Mouse (Mus musculus) spleen, postnatal 14 days (tissue): ENCODE results near the gene Camkk1.
A peak's percentile ranks its signal among the peaks of the same experiment; 100 is the strongest.

Experiments
- DNase-seq, 2 experiments: peaks; one replicate each; pipeline ENCODE4 v3.0.0; 2021 to 2022; ENCODE audit warnings: low spot score in 2 of 2

The Camkk1 gene

DNA sequence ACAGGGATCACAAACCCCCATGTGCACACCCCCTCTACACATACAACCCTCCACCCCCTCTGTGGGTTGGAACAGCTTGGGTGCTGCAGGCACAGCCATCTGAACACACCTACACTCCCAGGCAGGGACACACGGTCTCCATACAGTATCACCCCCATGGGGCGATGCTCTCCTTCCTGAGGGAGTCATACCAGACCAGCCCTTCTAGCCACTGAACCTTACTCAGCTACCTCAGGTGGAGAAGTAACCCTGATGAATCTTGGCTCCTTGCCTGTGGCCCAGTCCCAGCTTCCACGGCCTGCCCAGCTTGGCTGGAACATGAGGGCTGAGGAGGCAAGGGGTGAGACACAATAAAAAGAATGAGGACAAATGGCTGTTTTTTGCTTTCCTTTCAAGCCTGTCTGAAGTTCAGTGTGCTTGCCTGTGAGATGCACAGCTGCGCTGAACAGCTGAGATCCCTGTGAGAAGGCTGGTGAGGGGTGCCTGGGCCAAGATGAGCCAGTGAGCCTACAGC is 3.9 kb upstream of the Camkk1 start:
- no peak for DNase-seq

DNA sequence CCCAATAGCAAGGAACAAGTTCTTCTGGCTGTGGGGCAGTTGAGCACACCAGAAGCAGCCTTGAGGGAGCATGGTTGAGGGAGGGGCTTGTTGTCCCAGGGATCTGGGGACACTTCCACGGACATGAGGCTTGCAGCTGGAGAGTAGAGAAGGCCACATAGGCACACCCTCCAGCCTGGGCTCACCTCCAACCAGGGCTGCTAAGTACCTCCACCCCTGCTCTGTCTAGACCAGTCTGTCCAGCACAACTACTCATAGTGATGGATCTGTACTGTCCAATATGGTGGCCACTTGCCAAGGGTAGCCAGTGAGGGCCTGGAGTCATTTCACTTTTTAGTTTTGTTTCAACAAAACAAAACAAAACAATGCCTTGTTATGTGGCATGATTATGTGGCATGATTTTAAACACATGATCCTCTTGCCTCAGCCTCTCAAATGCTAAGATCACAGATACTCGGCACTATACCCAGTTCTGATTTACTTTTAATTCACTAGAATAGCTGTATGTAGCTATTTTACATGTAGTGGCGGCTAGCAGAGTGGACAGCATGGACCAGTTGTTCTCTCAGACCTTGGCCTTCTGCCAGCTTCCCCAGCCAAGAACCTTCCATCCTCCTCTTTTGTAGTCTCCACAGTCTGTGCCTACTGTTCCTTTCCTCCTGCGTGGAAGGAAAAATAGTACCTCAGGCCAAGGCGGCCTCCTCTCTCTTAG is 3.3 kb upstream of the Camkk1 start:
- DNase-seq = no peak

DNA sequence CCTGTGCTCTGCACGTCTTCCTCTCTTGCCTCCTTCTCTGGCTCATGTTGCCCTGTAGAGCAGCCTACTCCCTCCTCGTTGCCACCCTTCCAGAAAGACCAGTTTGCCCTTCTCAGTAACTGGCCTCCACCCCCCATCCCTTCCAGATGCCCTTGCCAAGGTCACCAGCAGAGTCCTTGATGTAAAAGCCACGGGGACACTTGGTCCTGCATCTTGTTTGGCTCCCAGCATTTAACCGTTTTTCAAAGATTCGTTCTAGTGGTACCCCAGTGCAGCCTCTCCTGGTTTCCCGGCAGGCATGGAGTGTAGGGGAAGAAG is 2.7 kb upstream of the Camkk1 start:
- DNase-seq = no peak

GRCm38 (mm10) chr11:73019147-73019795 is 463 bp downstream of the Camkk1 start:
- peak; percentile 50 to 51 for DNase-seq

DNA sequence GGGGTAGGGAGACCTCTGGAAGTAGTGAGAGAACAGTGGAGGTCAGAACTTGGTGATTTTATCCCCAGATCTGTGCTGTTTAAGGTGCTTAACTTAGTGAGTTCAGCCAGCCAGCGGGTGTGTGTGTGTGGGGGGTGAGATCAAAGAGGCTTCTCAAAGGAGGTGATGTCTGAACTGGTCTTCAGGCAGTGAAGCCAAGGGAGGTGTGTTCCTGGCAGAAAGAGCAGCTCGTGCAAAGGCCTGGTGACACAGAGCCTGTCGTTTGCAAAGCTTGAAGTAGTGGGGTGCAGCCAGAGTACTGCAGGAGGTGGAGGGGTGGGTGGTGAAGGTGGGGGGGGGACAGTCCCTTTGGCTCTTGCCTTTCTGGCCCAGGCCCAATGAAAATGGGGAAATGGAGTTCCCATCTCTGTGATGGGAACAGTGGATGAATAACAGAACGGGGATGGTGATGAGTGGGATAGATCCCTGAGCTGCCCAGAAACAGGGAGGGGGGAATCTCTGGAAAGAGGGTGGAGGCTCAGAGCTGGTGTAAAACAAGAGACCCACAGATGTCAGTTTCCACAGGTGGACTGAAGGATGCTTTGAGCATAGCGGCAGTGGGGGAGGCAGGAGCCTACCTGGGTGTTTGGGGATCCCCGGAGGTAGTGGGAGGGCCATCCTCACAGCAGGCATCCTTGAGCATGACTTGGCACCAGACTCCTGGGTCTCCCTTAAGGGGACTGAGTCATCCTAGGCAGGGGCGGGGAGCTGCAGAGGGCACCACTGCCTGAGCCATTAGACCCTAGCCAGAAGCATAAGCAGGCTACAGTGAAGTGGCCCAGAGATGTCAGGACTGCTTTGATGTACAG is 2.4 kb downstream of the Camkk1 start:
- no peak for DNase-seq

- no peak for DNase-seq
These were observed 4.3 kb downstream of the Camkk1 start for GRCm38 (mm10) chr11:73023099-73023498.

GRCm38 (mm10) chr11:73023827-73024226 is 5.0 kb downstream of the Camkk1 start:
- DNase-seq = no peak

DNA sequence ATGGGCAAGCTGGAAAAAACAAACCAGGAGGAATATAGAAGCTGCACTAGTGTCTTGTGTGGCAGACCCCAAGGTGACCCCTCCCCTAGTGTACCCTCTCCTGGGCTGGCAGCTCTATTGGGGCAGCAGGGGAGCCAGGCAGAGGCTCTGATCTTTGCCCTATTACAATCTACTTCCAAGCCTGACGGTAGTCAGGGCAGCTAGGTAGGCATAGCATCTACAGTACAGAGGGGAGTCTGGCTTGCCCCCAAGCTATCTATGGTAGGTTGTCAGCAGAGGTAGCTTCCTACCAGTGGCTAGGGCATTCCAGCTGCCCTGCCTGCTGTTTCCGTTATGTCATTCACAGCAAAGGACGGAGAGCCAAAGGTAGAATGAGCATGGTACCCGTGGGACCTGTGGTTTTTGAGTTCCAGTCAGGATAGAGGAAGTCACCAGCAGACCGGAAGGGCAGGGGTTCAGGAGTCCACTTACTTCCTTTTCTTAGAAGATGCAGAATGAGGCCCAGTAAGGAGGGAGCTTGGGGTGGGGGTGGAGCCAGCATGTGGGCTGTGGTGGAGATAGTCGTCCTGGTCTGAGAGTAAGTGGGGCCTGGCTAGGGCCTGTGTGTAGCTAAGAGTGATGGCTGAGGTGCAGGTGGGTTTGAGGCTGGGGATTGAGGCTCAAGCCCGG is 5.6 kb downstream of the Camkk1 start:
- peak in 1 of 2 experiments; percentile 37 for DNase-seq

- no peak for DNase-seq
These were observed 8.2 kb downstream of the Camkk1 start for GRCm38 (mm10) chr11:73026961-73027360.

GRCm38 (mm10) chr11:73030821-73031498 is 12.2 kb downstream of the Camkk1 start:
- DNase-seq = peak; percentile 42 to 51

GRCm38 (mm10) chr11:73031536-73031935 is 12.7 kb downstream of the Camkk1 start:
- DNase-seq = no peak

GRCm38 (mm10) chr11:73036077-73036476 is 17.3 kb downstream of the Camkk1 start:
- DNase-seq = no peak

- DNase-seq = no peak
These were observed 18.1 kb downstream of the Camkk1 start for GRCm38 (mm10) chr11:73036889-73037288.

- no peak for DNase-seq
These were observed 18.9 kb downstream of the Camkk1 start for GRCm38 (mm10) chr11:73037691-73038090.

DNA sequence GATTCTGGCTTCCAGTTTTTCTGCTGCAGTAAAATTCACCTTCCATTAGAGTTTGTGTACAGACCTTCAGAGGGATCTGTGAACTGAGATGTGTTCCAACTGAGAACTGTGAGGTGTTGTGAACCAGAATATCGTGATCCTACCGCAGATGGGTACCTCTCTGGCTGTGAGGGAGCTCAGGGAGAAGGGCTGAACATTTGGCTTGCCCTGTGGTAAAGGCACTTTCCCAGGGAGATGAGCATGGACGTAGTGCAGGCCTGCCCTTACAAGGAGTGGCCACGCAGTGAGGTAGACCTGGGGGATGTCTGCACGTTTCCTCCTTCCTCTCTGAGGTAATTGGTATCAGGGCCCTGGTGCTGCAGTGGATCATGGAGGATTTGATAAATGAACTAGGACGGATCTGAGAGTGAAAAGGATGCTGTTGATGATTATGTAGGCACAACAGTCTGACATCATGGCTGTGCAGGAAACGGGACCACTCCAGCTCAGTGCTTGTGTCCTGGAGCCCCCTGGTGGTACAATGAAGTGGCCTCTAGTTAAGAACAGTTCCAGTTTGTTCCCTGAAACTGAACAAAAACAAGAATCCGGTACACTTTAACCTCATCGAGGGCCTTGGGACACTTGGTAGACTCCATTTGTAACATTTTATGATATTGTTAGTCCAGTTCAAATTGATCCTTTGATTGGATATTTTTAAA is 20.4 kb downstream of the Camkk1 start:
- peak; percentile 7 to 49 for DNase-seq

GRCm38 (mm10) chr11:73044229-73044755 is 25.5 kb downstream of the Camkk1 start:
- no peak for DNase-seq

GRCm38 (mm10) chr11:73044789-73045188 is 26.0 kb downstream of the Camkk1 start:
- no peak for DNase-seq

GRCm38 (mm10) chr11:73047542-73047996 is 28.8 kb downstream of the Camkk1 start, which contains the start of gene Ncbp3:
Ncbp3 (plus strand) TSS chr11:73047783.
- DNase-seq = peak; percentile 97

- no peak for DNase-seq
These were observed 29.4 kb downstream of the Camkk1 start for GRCm38 (mm10) chr11:73048030-73048876.
